Mouse (Mus musculus) cortical plate, adult 2 months (tissue): Measurements from ENCODE around the gene Sobp.

Source experiments
- CTCF ChIP-seq: fragments of 200-500 bp; IDR thresholded peaks from 2 replicates; pipeline ENCODE4 v1.5.1; 2011; ENCODE audit warnings: mild to moderate bottlenecking, control low read depth, low read length; ENCODE audit not compliant: insufficient read depth; ENCODE audit errors: extremely low read depth
- POLR2A ChIP-seq: fragments of 200-500 bp; IDR thresholded peaks from 2 replicates; pipeline ENCODE4 v1.6.1; 2011; ENCODE audit warnings: mild to moderate bottlenecking, low read length, control low read depth; ENCODE audit not compliant: insufficient read depth; ENCODE audit errors: extremely low read depth

DNA sequence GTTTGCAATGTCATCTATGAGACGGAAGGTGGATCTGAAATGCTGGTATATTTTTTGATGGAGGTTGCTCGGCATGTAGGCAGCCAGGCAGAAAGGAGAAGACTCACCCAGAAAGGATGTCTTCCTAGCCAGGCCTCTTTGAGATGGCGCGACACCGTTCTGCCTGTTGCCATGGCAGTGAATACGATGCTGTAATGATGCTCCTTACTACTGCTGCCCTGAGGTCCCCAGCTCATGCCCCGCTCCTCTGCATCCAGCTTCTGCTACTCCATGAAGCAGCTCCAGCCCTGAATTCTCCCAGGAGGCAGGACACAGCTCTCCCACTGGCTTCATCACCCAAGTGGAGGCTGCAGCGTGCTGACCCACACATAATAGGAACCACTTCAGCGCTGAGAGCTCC, 183.3 kb downstream of the Sobp start:
- TF ChIP-seq CTCF (no peak), POLR2A (no peak)
